Mouse (Mus musculus) megakaryocyte, embryonic 14.5 days (primary cell): ENCODE results near the gene Mier2.

Experiments used
- FLI1 ChIP-seq: IDR thresholded peaks from 2 replicates; pipeline ENCODE4 v1.6.1; 2012; ENCODE audit warnings: low read length, inconsistent platforms, mixed read lengths
- GATA1 ChIP-seq: IDR thresholded peaks from 3 replicates; pipeline ENCODE4 v1.6.1; 2012; ENCODE audit warnings: mixed read lengths, low read length, inconsistent platforms, borderline replicate concordance

DNA sequence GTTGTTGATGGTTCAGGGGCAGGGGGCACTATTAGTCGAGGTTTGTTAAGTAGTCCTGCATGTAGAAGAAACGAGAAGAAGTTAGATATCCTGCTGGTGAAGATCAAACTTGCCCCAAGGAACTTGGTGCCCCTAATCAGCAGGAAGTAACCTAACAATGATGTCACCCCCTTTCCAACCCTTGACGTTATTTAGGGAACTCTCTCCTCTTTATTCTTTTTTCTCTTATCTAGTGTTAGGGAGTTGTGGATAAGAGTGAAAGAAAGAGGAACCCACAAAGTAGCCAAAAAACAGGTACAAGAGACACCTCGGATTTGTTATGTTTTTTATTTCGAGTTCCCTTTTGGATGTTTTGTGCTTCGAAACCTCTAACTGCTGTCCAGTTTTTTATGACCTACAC is 39.1 kb upstream of the Mier2 start:
- TF ChIP-seq FLI1 (no peak), GATA1 (no peak)
